Mouse (Mus musculus): ENCODE results near the gene Aebp2.
"Not testable (repeated sequence)": the region's sequence is repeated elsewhere in the genome, so short reads cannot be mapped to it uniquely, and the experiment has no call there.

Aebp2 gene

DNA sequence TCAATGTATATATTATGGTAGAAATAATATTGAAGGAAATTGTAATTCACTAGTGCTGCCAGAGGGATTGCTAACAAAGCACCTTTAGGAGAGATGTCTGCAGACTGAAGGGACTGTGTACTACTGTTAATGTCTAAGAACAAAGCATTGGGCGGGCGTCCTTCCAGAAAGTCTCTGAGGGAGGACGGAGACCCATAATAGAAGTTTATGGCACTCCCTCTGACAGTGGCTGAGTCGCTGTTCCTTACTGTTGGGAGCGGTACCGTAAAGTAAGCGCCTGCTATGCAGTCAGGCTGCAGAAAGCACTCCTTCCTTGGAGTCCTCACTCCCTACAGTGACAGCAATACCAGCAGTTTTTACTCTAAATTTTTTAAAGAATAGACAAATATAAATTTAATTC is 29.5 kb downstream of the Aebp2 start:
- DNase-seq (ENCODE audit: low spot score): no peak

DNA sequence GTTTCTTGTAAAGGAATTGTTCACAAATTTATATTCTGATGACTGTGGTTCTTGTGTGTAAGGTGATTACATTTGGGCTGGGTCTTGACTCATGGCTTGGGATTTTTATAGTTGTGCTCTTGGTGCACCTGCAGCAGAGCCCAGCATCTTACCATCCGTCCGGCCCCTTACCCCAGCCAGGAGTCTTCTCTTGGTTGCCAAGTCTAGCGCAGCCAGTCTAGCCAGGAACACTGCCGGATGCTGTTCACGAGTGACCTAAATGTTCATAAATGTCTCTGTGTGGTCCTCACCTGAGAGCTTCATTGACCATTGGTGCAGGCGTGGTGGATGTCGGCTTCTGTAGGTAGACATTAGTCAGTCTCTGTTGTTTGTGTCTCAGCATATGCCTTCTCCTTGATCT is 33.0 kb downstream of the Aebp2 start:
- no peak for DNase-seq (ENCODE audit: low spot score)

DNA sequence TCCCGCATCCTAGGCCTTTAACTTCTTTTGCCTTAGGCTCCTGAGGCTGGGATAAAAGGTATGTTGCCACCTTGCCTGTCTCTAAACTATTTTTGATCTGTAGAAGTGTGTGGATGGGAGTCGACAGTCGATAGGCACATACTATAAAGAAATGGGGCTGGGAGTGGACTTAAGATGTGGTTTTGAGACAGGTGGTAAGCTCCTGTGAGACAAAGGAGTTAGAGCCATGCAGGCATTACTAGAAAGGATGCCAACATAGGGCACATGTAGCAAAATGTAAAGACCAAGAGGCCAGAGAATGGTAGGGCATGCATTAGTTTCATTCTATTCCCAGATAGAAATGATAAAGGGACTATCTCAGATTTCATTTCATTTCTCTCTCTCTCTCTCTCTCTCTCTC is 34.5 kb downstream of the Aebp2 start:
- DNase-seq (ENCODE audit: low spot score): no peak

DNA sequence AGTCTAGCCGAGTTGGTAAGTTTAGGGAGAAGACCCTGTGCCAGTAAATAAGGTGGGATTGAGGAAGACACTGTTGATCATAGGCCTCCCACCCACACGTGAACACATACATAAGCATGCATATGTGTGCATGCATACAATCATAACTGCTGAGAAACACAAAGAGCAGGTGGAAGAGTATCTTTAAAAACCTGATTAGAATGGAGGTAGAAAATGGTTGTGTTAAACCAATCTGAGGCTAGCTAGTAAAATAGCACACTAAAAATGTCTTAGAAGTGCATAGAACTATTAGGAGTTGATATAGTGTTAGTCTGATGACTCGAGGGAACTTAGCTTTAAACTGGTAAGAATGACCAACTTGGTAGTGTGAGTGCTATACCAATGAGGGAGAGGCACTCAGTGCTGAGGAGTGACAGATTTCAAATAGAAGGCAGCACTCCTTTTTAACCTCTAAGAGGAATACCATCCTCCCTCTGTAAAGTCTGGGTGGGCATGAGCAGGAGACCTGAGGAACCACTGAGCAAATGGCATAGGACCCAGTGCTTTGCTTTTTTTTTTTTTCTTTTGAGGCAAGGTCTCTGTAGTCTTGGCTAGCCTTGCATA is 35.6 kb downstream of the Aebp2 start:
- no peak for DNase-seq (ENCODE audit: low spot score)

DNA sequence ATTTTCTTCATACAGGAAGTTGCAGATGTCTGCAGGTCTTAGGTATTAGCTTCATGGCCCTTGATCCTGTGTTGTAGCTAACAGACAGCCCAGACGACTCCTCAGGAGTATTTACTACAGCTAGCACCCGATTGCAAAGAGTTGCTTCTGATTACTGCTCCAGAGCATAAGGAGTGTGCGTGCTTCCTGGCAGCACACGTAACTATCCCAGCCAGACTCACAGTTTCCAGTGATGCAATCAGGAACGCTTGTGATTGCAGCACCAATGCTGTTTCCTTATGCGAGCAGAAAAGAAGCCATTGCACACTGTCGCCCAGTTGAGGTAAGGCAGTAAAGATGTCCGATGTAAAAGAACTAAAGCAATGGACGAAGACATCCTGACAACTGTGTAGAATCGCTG is 38.6 kb downstream of the Aebp2 start:
- DNase-seq (ENCODE audit: low spot score): no peak

DNA sequence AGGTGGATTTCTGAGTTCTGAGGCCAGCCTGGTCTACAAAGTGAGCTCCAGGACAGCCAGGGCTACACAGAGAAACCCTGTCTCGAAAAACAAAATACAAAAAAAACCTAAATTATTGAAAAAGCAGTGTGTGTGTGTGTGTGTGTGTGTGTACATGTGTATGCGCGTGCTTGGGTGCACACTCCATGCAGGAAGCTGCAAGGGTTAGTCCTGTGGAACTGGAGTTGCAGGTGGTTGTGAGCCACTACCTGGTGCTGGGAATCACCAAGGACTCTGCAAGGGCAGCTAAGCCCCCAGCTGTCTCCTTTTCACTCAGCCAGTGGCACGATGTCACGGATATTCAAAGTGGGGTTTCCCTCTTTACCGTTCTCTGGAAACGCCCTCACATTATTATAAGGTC is 39.3 kb downstream of the Aebp2 start:
- DNase-seq (ENCODE audit: low spot score): no peak

DNA sequence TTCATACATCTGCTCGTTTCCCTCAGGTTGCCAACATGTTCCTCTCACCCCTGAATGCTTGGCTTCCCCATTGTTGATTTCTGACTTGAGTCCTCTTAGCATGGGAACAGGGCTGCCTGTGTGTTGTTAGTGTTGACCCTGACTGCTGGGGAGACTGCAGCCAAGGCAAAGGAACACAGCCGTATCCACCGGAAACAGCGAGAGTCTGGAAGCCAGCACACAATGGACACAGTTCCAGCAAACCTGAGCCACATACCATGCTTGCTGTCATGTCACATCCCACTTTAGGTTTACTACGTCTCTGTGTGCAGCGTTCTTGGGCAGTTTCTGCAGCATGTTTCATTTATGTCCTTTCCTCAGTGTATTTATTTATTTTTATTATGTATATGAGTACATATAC is 39.8 kb downstream of the Aebp2 start:
- DNase-seq (ENCODE audit: low spot score): no peak

DNA sequence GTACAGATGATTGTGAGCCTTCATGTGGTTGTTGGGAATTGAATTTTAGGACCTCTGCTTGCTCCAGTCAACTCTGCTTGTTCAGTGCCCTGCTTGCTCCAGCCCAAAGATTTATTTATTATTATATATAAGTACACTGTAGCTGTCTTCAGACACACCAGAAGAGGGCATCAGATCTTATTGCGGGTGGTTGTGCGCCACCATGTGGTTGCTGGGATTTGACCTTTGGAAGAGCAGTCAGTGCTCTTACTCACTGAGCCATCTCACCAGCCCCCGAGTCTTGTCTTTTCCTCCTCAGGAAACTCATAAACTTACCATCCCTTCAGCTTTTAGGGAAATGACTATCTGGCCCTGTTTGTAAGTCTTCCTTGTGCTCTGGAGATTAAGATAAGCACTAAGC is 40.2 kb downstream of the Aebp2 start:
- not testable (repeated sequence) for DNase-seq (ENCODE audit: low spot score)

DNA sequence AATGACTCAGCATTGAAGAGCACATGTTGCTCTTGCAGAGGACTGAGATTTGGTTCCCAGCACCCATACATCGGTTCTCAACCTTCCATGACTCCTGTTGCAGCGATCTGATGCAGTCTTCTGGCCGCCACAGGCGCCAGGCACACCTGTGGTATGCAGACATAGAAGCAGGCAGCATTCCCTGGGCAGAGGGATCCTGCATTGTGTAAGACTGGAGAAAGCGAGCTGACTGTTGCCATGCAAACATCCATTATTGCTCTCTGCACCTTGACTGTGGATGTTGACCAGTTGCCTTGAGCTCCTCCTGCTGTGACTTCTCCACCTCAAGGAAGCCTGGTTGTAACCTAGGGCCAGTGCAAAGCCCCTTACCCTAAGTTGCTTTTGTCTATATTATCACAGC is 42.1 kb downstream of the Aebp2 start:
- no peak for DNase-seq (ENCODE audit: low spot score)

DNA sequence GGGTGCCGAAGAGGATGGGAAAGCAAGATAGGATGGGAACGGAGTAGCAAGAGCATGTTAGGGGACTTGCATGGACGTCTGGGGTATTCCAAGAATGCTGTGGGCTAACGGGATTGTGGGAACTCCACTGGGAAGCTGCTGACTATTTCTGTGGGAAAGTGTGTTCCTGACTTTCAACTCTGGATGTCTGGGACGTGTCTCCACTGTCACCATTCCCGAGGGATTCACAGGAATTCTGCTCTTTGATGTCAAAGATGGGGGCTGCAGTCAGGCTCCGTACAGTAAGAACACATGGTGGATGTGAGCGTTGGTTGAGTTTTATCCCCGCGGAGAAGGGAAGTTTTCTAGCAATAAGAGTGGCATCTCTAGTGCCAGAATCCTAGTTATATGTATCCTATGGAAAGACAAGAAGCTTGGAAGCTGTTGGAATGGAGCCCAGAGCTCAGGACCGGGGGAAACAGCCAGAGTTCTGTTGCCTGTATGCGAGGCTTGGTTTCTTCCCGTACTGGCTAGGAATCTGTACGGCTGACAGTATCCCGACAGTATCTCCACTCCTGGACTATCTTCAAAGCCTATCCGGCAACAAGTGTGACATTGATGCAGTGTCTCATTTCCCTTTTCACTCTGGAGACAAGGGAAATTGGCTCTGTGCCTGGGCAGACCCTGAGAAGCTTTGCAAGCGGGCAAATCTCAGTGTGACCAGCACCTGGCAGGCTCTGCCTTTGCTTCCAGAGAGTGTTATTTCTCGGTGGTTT is 44.2 kb downstream of the Aebp2 start:
- no peak for DNase-seq (ENCODE audit: low spot score)

DNA sequence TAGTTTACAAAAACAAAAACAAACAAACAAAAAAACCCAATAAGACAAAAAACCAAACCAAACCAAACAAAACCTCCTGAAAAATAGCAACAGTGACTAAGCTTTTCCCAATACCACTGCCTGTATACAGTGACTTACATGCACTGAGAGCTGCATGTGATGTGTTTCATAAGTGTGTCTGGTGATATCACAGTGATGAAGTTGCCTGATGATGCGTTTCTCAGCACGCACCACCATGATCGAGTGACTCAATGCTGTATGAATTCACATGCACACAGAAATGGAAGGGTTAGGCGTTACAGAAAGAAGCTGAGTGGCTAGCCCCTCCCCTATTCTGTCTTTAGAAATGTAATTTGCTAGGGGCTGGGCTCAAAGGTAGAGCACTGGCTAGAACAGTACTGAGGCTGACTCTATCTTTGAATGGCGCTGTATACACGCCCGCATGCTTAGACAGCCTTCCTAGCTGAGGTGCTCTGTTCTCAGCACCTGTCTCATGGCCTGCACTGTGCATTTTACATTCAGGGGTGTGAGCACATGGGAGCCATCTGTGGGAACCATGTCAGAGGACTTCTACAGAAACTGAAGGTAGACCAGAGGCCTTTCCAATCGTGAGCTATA is 44.9 kb downstream of the Aebp2 start:
- no peak for DNase-seq (ENCODE audit: low spot score)

DNA sequence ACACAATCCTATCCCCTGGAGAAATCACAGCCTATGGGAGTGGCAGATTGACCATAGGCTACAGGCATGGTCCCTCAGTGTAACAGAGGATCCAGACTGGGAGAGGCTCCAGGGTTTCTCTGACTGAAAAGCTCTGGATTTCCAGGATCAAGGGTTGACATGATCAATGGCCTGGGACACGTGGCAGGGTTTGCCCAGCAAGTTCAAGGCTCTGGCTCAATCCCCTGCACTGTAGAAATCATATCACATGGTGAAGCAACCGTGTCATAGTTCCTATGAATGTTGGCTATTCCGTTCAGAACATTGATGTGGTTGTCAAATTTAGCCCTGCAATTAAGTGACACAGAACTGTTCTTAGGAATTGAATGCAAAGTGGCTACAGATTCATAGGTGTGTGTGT is 52.0 kb downstream of the Aebp2 start:
- DNase-seq (ENCODE audit: low spot score): no peak

DNA sequence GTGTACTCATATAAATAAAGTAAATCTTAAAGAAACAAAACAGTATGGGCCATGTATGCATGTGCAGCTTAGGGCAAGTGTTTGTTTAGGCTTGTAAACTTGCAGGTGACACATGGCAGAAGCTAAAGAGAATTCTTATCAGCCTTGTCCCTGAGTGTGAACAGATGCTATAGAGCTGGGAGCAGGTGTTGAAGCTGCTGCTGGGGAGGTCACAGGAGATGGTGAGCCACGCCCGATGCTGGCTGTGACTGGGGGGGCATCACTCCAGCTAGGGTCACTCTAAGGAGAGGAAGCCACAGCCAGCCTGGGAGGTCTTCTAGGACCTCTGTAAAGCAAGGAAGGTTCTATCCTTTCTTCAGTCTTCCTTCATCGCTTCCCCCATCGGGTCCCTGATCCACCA is 53.6 kb downstream of the Aebp2 start:
- DNase-seq (ENCODE audit: low spot score): no peak

DNA sequence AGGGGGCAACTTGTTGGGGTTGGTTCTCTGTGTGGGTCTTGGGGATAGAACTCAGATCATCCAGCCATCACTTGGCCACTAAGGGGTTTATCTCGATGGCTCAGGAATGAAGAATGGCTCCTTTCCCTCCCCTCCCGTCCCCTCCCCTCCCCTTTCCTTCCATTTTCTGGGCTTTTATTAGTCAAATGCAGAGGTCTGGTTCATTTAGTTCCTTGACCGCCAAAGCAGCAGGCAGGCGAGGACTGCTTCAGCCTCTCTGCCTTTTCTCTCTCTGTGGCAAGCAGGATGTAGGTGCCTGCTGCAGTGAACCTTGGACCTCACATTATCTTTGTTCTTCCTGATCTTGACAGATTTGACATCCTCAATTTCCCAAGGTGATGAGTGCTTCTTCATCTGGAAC is 54.6 kb downstream of the Aebp2 start:
- DNase-seq (ENCODE audit: low spot score): no peak

DNA sequence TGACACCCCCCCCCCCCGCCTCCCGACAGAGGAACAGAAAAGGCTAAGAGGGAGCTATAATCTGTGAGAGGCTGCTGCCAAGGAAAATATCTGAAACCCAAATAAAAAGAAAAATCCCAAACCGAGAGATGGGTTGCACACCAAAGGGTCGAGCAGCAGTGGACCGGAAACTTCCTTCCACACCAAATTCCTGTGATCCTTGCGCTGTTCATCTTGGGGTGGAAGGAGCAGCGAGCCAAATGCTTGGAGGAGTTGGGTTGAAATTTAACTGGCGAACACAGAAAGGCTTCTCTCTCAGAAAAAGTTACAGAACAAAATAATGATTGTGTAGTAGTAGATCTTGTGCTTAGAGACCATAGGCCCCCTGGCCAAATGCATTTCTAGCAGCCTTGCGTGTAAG is 55.5 kb downstream of the Aebp2 start:
- no peak for DNase-seq (ENCODE audit: low spot score)

DNA sequence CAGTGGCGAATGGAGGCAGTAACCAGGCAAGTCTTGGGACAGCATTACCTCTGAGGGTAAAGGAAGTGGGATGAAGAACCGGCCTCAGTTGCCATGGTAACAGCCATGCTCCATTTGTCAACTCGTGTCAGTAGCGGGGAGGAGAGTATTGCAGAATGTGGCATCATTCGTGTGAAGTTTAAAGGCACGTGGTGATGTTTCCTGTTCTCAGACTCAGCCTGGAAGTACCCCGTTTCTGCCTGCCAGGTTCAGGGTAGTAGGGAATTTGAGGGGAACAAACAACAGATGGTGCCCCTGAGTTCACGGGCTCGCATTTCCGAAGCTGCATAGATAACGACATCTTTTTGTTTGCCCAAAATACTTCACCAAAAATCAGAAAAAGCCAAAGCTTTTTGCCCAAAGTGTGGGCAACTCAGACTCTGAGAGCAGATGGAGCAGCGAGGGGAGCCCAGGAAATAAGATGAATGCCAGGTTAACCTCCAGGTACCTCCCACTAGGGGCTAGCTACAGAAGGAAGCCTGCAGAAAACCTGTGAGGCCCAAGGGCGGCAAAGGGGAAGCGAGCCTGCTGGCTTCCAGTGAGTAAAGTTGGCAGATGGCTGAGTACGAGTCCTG is 56.3 kb downstream of the Aebp2 start:
- DNase-seq (ENCODE audit: low spot score): no peak

DNA sequence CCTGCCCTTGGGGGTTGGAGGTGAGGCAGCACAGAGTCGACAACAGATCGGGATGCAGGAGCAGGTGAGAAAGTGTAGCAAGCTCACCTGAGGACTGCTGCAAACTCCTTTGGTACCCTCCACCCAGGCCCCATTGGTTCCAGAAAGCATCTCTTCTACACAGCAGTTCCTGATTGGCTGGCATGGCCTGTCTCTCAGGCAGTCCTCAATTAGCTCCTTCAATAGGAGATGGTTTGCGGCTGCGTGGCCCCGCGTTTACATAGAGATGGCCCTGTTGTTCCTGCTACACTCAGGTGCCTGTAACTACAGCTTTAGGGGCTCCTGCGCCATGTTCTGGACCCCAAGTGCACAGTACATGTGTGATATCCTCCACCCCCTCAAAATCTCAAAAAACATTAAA is 58.2 kb downstream of the Aebp2 start:
- no peak for DNase-seq (ENCODE audit: low spot score)

DNA sequence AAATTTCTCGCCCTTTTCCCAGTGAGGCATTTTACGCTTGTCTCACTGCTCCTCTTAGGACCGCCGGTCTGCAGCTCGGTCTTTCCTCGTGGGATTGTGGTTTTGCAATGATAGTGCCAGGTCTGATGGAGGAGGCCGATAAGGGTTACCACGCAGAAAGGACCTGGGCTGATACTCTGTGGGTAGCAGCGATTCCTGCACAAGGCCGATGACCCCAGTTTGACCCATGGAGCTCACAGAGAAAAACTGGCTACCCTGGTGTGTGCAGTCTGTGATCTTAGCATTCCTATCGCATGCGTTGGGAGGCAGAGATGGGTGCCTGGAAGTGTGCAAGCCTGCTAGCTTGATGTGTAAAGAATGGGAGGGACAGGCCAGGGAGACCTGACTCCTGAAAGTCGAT is 60.4 kb downstream of the Aebp2 start:
- no peak for DNase-seq (ENCODE audit: low spot score)

DNA sequence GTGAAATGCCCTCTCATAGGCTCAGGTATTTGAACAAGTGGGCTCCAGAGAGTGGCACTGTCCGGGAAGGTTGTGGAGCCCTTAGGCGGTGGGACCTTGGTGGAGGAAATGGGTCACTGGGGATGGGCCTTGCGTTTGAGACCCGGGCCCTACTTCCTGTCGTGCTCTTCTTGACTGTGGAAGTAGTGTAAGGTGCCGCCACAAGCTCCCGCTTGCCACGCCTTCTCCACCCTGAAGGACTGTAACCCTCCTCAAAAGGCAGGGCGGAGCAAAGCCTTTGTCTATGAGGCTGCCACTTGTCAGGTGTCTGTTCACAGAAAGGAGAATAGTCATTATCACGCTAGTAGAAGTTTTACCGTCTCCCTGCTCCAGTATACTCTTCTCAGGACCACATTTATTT is 61.9 kb downstream of the Aebp2 start:
- DNase-seq (ENCODE audit: low spot score): no peak

DNA sequence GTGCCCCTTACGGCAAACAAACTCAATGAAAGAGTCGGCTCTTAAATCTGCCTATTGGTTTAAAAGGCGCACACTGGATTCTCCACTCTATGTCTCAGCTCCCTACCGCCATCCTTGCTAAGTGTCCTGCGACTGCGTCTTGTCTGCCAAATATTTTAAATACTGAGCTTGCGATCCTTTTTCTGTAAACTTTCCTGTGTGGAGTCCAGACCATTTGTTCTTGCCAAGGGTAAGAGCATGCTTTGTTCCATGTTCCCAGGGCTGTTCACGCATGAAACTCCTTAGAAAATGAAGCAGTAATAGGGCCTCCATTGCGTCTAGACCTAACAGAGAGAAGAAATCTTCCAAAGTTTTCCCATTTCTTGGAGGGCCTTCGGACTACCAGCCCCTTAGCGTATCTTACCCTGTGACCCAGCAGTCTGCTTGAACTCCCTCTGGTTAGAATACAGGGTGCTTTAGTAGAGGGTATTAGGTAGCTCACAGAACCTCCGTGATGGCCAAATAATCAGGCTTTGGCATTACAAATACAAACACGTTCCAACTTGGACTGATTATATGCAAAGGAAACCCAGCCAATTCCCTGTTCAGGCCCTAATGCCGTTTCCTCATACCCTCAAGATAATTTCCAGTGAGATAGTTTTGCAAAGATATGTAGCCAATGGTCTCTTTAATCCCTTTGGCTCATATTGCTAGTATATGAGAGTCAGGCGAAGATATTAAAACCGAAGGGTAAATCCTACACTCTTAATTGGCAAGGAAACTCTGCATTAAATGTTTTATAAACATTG is 67.3 kb downstream of the Aebp2 start:
- peak; percentile 27 for DNase-seq (ENCODE audit: low spot score)

DNA sequence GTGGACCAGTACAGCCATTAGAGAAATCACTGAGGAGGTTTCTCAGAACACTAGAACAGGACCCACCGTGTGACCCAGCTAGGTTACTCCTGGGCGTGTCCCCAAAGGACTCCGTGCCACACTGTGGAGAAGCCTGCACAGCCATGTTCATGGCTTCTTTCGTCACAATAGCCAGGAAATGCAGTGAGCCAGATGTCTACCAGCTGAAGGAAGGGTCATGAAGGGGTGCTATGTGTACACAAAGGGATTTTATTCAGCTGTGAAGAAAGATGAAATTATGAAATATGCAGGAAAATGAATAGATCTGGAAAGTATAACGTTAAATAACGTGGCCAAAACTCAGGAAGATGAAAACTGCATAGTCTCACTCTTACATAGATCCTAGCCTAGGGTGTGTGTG is 69.7 kb downstream of the Aebp2 start:
- no peak for DNase-seq (ENCODE audit: low spot score)

DNA sequence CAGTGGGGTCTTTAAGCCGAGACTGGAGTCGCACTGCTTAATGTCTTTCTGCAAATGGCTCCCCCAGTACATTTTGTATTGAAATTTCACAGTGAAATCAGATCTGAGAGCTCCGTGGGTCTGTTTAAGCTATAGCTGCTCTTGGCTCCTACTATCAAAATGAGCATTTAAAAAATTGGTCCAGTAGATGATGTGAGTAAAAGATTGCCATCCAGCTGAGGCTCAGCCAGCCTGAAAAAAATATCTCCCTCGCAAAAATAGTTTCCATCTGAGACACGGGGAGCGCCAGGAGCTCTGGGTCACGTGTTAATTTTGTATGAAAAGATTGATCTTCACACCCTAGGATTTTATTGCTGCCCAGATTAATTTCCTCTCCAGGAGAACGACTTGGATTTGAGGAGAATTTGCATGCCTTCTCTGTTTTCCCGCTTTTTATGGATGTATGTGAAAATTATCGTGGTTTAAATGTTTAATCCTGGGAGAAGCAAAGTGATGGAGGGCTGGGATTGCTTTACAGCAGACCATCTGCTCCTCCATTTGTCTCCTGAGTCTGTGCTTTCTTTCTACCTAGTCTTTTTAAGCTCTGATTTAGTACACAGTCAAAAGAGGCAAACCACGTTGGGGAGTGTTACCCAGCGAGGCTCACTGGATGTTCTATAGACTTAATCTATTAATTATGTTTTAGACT is 73.9 kb downstream of the Aebp2 start:
- no peak for DNase-seq (ENCODE audit: low spot score)
